Mouse (Mus musculus) embryonic fibroblast, embryonic 13.5 days (primary cell): ENCODE data around the gene C530008M17Rik. TPM values are rescaled to one million over a fixed set of nuclear protein-coding genes. Genes with fewer than 3 reads are reported as not detected.
A peak's percentile ranks its signal among the peaks of the same experiment; 100 is the strongest.

ENCODE experiments used
- H3K27ac ChIP-seq: 2 replicates; pipeline ENCODE4 v1.5.1; 2012; ENCODE audit warnings: low read length, control low read depth, inconsistent platforms; ENCODE audit not compliant: insufficient read depth
- H3K4me1 ChIP-seq: 2 replicates; pipeline ENCODE4 v1.6.1; 2011; ENCODE audit warnings: low read length; ENCODE audit not compliant: control insufficient read depth, insufficient read depth
- H3K4me3 ChIP-seq: 2 replicates; pipeline ENCODE4 v1.5.1; 2011; ENCODE audit warnings: mild to moderate bottlenecking, control low read depth, low read length; ENCODE audit not compliant: insufficient read depth
- CTCF ChIP-seq: IDR thresholded peaks from 2 replicates; pipeline ENCODE4 v1.5.1; 2011; ENCODE audit warnings: mild to moderate bottlenecking, control low read depth, low read length, moderate library complexity, borderline replicate concordance; ENCODE audit not compliant: insufficient read depth
- POLR2A ChIP-seq: IDR thresholded peaks from 2 replicates; pipeline ENCODE4 v1.6.1; 2011; ENCODE audit warnings: low read depth, mild to moderate bottlenecking, control low read depth, low read length, moderate library complexity
- polyA plus RNA-seq: library from polyadenylated mRNA; stranded (reverse); fragments of >200 nt; gene quantifications from 2 replicates; pipeline ENCODE4 v1.2.4, GENCODE M21; 2011; ENCODE audit warnings: low read depth; ENCODE audit not compliant: missing spikeins, insufficient read length

C530008M17Rik gene
- polyA plus RNA-seq, 1 experiment = 17.9 TPM

GRCm38 (mm10) chr5:76869553-76869952 is 213.2 kb downstream of the C530008M17Rik start:
- TF ChIP-seq CTCF (no peak), POLR2A (no peak)
- Histone ChIP-seq H3K4me1 (no peaks in the 10 kb centered on the region), H3K27ac (no peak overlapping the region), H3K4me3 (no peak overlapping the region)

GRCm38 (mm10) chr5:76876106-76876758 is 219.9 kb downstream of the C530008M17Rik start:
- H3K4me1 ChIP-seq = no peaks in the 10 kb centered on the region
- H3K27ac ChIP-seq = no peak overlapping the region
- TF ChIP-seq CTCF = no peak
- no peak for TF ChIP-seq POLR2A
- H3K4me3 ChIP-seq = no peak overlapping the region

- Histone ChIP-seq H3K27ac (no peak overlapping the region), H3K4me3 (no peak overlapping the region), H3K4me1 (no peaks in the 10 kb centered on the region)
- TF ChIP-seq POLR2A (no peak), CTCF (no peak)
Measured at GRCm38 (mm10) chr5:76884107-76884506, 227.8 kb downstream of the C530008M17Rik start.

- Histone ChIP-seq H3K4me3 (no peak overlapping the region), H3K4me1 (no peaks in the 10 kb centered on the region), H3K27ac (no peak overlapping the region)
- TF ChIP-seq POLR2A (no peak), CTCF (no peak)
Measured at GRCm38 (mm10) chr5:76887011-76887410, 230.7 kb downstream of the C530008M17Rik start.

- TF ChIP-seq CTCF (no peak), POLR2A (no peak)
- Histone ChIP-seq H3K4me3 (no peak overlapping the region), H3K4me1 (no peaks in the 10 kb centered on the region)
Measured at GRCm38 (mm10) chr5:76892608-76893007, 236.3 kb downstream of the C530008M17Rik start.

GRCm38 (mm10) chr5:76893084-76893483 is 236.8 kb downstream of the C530008M17Rik start:
- Histone ChIP-seq H3K4me1 (no peaks in the 10 kb centered on the region), H3K4me3 (no peak overlapping the region), H3K27ac (no peak overlapping the region)
- no peak for TF ChIP-seq POLR2A
- no peak for TF ChIP-seq CTCF

More at GRCm38 (mm10) chr5:76892608-76893007, 236.3 kb downstream of the C530008M17Rik start:
- no peak overlapping the region for H3K27ac ChIP-seq

GRCm38 (mm10) chr5:76902131-76902530 is 245.8 kb downstream of the C530008M17Rik start:
- H3K4me3 ChIP-seq = no peak overlapping the region
- no peaks in the 10 kb centered on the region for H3K4me1 ChIP-seq
- no peak overlapping the region for H3K27ac ChIP-seq
- no peak for TF ChIP-seq POLR2A
- no peak for TF ChIP-seq CTCF

- TF ChIP-seq POLR2A (no peak), CTCF (no peak)
- H3K27ac ChIP-seq = peak overlapping the region; percentile 43
- H3K4me3 ChIP-seq = peak overlapping the region; percentile 79
- no peaks in the 10 kb centered on the region for H3K4me1 ChIP-seq
Measured at GRCm38 (mm10) chr5:76904713-76905404, 248.5 kb downstream of the C530008M17Rik start.

- H3K4me3 ChIP-seq = peak within 1 kb of the TSS; percentile 79
- no peak for TF ChIP-seq CTCF
- TF ChIP-seq POLR2A = peak; percentile 99
- peak within 1 kb of the TSS; percentile 70 for H3K27ac ChIP-seq
- no peaks in the 10 kb centered on the region for H3K4me1 ChIP-seq
Measured at GRCm38 (mm10) chr5:76905405-76906154, 249.3 kb downstream of the C530008M17Rik start, which contains the start of gene Aasdh. Gene Aasdh, minus strand, starts transcription at chr5:76905514.

GRCm38 (mm10) chr5:76906155-76906499 is 249.8 kb downstream of the C530008M17Rik start:
- peak overlapping the region; percentile 65 for H3K4me3 ChIP-seq
- TF ChIP-seq CTCF (no peak), POLR2A (no peak)
- no peak overlapping the region for H3K27ac ChIP-seq
- no peaks in the 10 kb centered on the region for H3K4me1 ChIP-seq
